Mouse (Mus musculus): Measurements from ENCODE around the gene Rnase11. TPM values are rescaled to one million over a fixed set of nuclear protein-coding genes. Genes with fewer than 3 reads are reported as not detected.

The Rnase11 gene
- total RNA-seq, 1 experiment, result not detected

GRCm38 (mm10) chr14:51054243-51055237 is 4.6 kb upstream of the Rnase11 start:
- H3K9ac ChIP-seq (ENCODE audit: insufficient read depth, low read depth, low read length, poor library complexity, severe bottlenecking), result no peak overlapping the region
- H3K36me3 ChIP-seq (ENCODE audit: control insufficient read depth, insufficient read depth, low read length, poor library complexity, severe bottlenecking), result no peaks in the 10 kb centered on the region
- no peak for DNase-seq (ENCODE audit: low read depth, low spot score)
- no peak overlapping the region for H3K4me3 ChIP-seq (ENCODE audit: insufficient read depth in 1 of 2, low read depth in 1 of 2, low read length in 2 of 2, poor library complexity in 1 of 2, severe bottlenecking in 1 of 2)
- in situ Hi-C loops (cut with MboI; ENCODE audit: low sequenced_read_pairs in 2 of 2, unreplicated experiment in 2 of 2), result loop anchor here in 1 of 2 experiments (25.0 kb wide), 1 partner anchor 217 kb away; no protein-coding TSS in a partner anchor
- H3K4me1 ChIP-seq (ENCODE audit: control insufficient read depth in 2 of 2, insufficient read depth in 2 of 2, low read length in 2 of 2, poor library complexity in 1 of 2), result peaks cover 2 to 10% of the 10 kb centered on the region in 2 experiments; a peak in 1 of 4 replicates
- no peaks in the 10 kb centered on the region for H3K9me3 ChIP-seq (ENCODE audit: control insufficient read depth, insufficient read depth, low read depth, low read length)
- H3K27ac ChIP-seq (ENCODE audit: insufficient read depth, low read depth, low read length, poor library complexity, severe bottlenecking), result no peak overlapping the region
- TF ChIP-seq HCFC1 (IDR thresholded peaks at IDR 0.05; ENCODE audit: borderline replicate concordance, insufficient read depth, low read length) (no peak), MAFK (IDR thresholded peaks at IDR 0.05; ENCODE audit: insufficient read depth, low read depth, low read length) (no peak), ZC3H11A (IDR thresholded peaks at IDR 0.05; ENCODE audit: borderline replicate concordance, low read depth, low read length) (no peak), CHD2 (IDR thresholded peaks at IDR 0.05; ENCODE audit: low read depth, low read length) (no peak), ZNF384 (IDR thresholded peaks at IDR 0.05; ENCODE audit: low read depth, low read length) (no peak)

GRCm38 (mm10) chr14:51053176-51053575 is 3.2 kb upstream of the Rnase11 start:
- Histone ChIP-seq H3K4me3 (ENCODE audit: insufficient read depth in 1 of 2, low read depth in 1 of 2, low read length in 2 of 2, poor library complexity in 1 of 2, severe bottlenecking in 1 of 2) (no peak overlapping the region), H3K27ac (ENCODE audit: insufficient read depth, low read depth, low read length, poor library complexity, severe bottlenecking) (no peak overlapping the region), H3K36me3 (ENCODE audit: control insufficient read depth, insufficient read depth, low read length, poor library complexity, severe bottlenecking) (no peaks in the 10 kb centered on the region), H3K4me1 (ENCODE audit: control insufficient read depth in 2 of 2, insufficient read depth in 2 of 2, low read length in 2 of 2, poor library complexity in 1 of 2) (peaks cover 2 to 8% of the 10 kb centered on the region in 2 experiments; a peak in 1 of 4 replicates), H3K9me3 (ENCODE audit: control insufficient read depth, insufficient read depth, low read depth, low read length) (no peaks in the 10 kb centered on the region), H3K9ac (ENCODE audit: insufficient read depth, low read depth, low read length, poor library complexity, severe bottlenecking) (no peak overlapping the region)
- in situ Hi-C loops (cut with MboI; ENCODE audit: low sequenced_read_pairs in 2 of 2, unreplicated experiment in 2 of 2), result loop anchor here in 1 of 2 experiments (25.0 kb wide), 1 partner anchor 216 kb away; no protein-coding TSS in a partner anchor
- no peak for TF ChIP-seq CHD2 (IDR thresholded peaks at IDR 0.05; ENCODE audit: low read depth, low read length)
- TF ChIP-seq ZC3H11A (IDR thresholded peaks at IDR 0.05; ENCODE audit: borderline replicate concordance, low read depth, low read length), result no peak
- TF ChIP-seq HCFC1 (IDR thresholded peaks at IDR 0.05; ENCODE audit: borderline replicate concordance, insufficient read depth, low read length), result no peak
- TF ChIP-seq MAFK (IDR thresholded peaks at IDR 0.05; ENCODE audit: insufficient read depth, low read depth, low read length), result no peak
- no peak for TF ChIP-seq ZNF384 (IDR thresholded peaks at IDR 0.05; ENCODE audit: low read depth, low read length)
- no peak for DNase-seq (ENCODE audit: low read depth, low spot score)

GRCm38 (mm10) chr14:51051941-51052340 is 2.0 kb upstream of the Rnase11 start:
- in situ Hi-C loops (cut with MboI; ENCODE audit: low sequenced_read_pairs in 2 of 2, unreplicated experiment in 2 of 2), result loop anchor here in 1 of 2 experiments (25.0 kb wide), 1 partner anchor 215 kb away; no protein-coding TSS in a partner anchor
- DNase-seq (ENCODE audit: low read depth, low spot score), result no peak
- TF ChIP-seq ZC3H11A (IDR thresholded peaks at IDR 0.05; ENCODE audit: borderline replicate concordance, low read depth, low read length), result no peak
- TF ChIP-seq ZNF384 (IDR thresholded peaks at IDR 0.05; ENCODE audit: low read depth, low read length), result no peak
- no peak for TF ChIP-seq CHD2 (IDR thresholded peaks at IDR 0.05; ENCODE audit: low read depth, low read length)
- TF ChIP-seq HCFC1 (IDR thresholded peaks at IDR 0.05; ENCODE audit: borderline replicate concordance, insufficient read depth, low read length), result no peak
- no peak for TF ChIP-seq MAFK (IDR thresholded peaks at IDR 0.05; ENCODE audit: insufficient read depth, low read depth, low read length)

GRCm38 (mm10) chr14:51047846-51048245 is 2.1 kb downstream of the Rnase11 start:
- TF ChIP-seq CHD2 (IDR thresholded peaks at IDR 0.05; ENCODE audit: low read depth, low read length) (no peak), MAFK (IDR thresholded peaks at IDR 0.05; ENCODE audit: insufficient read depth, low read depth, low read length) (no peak), ZNF384 (IDR thresholded peaks at IDR 0.05; ENCODE audit: low read depth, low read length) (no peak), HCFC1 (IDR thresholded peaks at IDR 0.05; ENCODE audit: borderline replicate concordance, insufficient read depth, low read length) (no peak), ZC3H11A (IDR thresholded peaks at IDR 0.05; ENCODE audit: borderline replicate concordance, low read depth, low read length) (no peak)

More at GRCm38 (mm10) chr14:51051941-51052340, 2.0 kb upstream of the Rnase11 start:
- no peak overlapping the region for H3K27ac ChIP-seq (ENCODE audit: insufficient read depth, low read depth, low read length, poor library complexity, severe bottlenecking)
- no peaks in the 10 kb centered on the region for H3K36me3 ChIP-seq (ENCODE audit: control insufficient read depth, insufficient read depth, low read length, poor library complexity, severe bottlenecking)
- H3K4me3 ChIP-seq (ENCODE audit: insufficient read depth in 1 of 2, low read depth in 1 of 2, low read length in 2 of 2, poor library complexity in 1 of 2, severe bottlenecking in 1 of 2), result no peak overlapping the region
- no peak overlapping the region for H3K9ac ChIP-seq (ENCODE audit: insufficient read depth, low read depth, low read length, poor library complexity, severe bottlenecking)
- H3K9me3 ChIP-seq (ENCODE audit: control insufficient read depth, insufficient read depth, low read depth, low read length), result no peaks in the 10 kb centered on the region
- peaks cover 2 to 5% of the 10 kb centered on the region in 2 experiments; a peak in 1 of 4 replicates for H3K4me1 ChIP-seq (ENCODE audit: control insufficient read depth in 2 of 2, insufficient read depth in 2 of 2, low read length in 2 of 2, poor library complexity in 1 of 2)

More at GRCm38 (mm10) chr14:51047846-51048245, 2.1 kb downstream of the Rnase11 start:
- no peak overlapping the region for H3K4me3 ChIP-seq (ENCODE audit: insufficient read depth in 1 of 2, low read depth in 1 of 2, low read length in 2 of 2, poor library complexity in 1 of 2, severe bottlenecking in 1 of 2)
- H3K27ac ChIP-seq (ENCODE audit: insufficient read depth, low read depth, low read length, poor library complexity, severe bottlenecking), result no peak overlapping the region
- H3K36me3 ChIP-seq (ENCODE audit: control insufficient read depth, insufficient read depth, low read length, poor library complexity, severe bottlenecking), result no peaks in the 10 kb centered on the region
- no peaks in the 10 kb centered on the region for H3K4me1 ChIP-seq (ENCODE audit: control insufficient read depth in 2 of 2, insufficient read depth in 2 of 2, low read length in 2 of 2, poor library complexity in 1 of 2)
- H3K9me3 ChIP-seq (ENCODE audit: control insufficient read depth, insufficient read depth, low read depth, low read length), result no peaks in the 10 kb centered on the region
- no peak for DNase-seq (ENCODE audit: low read depth, low spot score)
- no peak overlapping the region for H3K9ac ChIP-seq (ENCODE audit: insufficient read depth, low read depth, low read length, poor library complexity, severe bottlenecking)
- in situ Hi-C loops (cut with MboI; ENCODE audit: low sequenced_read_pairs in 2 of 2, unreplicated experiment in 2 of 2), result no loop called here
